Mouse (Mus musculus) kidney, adult 11 months (tissue): ENCODE results near the gene 9130019O22Rik.
"Not testable (repeated sequence)": the region's sequence is repeated elsewhere in the genome, so short reads cannot be mapped to it uniquely, and the experiment has no call there.

ENCODE experiments used
- DNase-seq: peaks from one replicate; pipeline ENCODE4 v3.0.0; 2022

9130019O22Rik gene

DNA sequence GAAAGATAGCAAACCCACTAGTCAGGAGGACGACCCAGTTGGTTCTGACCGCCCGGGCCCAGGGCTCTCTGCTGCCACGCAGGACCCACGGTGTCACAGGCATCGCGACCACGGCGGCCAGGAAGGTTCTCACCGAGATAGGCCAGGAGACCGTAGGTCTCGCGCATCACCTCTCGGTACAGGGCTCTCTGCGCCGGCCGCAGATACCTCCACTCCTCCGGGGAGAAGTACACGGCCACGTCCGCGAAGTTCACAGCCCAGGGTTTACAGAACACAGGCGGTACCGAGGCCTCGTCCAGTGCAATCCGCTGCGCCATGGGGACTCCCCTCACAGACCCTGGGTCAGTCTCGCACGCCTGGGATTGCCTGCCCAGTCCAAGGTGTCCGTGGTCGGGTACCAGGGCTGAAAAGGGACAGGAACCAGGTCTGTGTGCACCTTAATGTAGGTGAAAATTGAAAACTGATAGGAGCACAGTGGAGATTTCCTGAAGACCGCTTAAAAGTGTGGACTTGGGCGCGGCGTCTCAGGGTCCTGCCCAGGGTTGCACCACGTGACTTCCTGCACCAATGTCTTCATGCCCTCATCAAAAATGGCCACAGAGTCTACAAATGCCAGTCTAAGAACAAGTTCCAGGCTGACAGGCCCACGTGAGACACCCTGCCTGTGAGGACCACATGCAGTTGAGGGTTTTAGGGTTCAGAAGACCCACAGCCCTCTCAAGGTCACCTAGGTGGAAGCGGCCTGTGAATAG, at the start of gene 9130019O22Rik:
Gene 9130019O22Rik (minus strand): TSS at position 526 of the 752 bp plus-strand sequence.
- DNase-seq, result peak; percentile 91

DNA sequence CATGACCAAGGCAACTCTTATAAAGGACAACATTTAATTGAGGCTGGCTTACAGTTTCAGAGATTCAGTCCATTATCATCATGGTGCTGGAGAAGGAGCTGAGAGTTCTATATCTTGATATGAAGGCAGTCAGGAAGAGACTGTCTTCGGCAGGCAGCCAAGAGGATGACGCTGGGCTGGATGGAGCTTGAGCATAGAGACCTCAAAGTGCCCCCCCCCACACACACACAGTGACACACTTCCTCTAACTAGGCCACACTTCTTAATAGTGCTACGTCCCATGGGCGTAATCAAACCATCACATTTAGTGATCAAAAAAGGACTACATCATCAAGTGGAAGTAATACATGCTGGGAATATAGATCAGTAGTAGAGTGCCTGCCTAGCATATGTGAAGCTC, 48.2 kb upstream of the 9130019O22Rik start:
- no peak for DNase-seq

GRCm38 (mm10) chr7:127426354-127426753, 39.4 kb upstream of the 9130019O22Rik start:
- peak; percentile 63 for DNase-seq

DNA sequence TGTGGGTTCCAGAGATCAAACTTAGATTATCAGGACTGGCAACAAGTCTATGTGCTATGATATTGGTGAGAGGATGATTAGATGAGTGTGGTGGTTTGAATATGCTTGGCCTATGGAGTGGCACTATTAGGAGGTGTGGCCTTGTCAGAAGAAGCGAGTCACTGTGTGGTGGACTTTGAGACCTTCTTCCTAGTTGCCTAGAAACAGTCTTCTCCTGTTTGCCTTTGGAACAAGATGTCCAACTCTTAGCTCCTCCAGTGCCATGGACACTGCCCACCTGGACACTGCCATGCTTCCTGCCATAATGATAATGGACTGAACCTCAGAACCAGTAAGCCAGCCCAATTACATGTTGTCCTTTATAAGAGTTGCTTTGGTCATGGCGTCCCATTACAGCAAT, 38.9 kb upstream of the 9130019O22Rik start:
- peak; percentile 64 for DNase-seq

DNA sequence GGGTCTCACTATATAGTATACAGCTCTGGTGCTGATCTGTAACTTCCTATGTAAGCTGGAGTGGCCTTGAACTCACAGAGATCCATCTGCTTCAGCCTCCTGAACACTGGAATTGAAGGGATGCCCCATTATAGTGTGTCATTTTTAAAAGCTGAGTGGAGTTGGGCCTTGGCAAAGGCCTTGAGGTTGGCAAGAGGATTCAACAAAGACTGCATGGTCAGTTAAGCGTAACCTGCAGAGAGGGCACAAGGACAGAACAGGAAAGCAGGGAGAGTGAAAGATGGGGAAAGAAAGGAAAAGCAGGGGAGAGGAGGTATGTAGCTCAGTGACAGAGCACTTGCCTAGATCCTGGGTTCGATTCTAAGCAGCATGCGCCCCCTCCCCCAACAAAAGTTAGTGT, 38.3 kb upstream of the 9130019O22Rik start:
- peak; percentile 42 for DNase-seq

DNA sequence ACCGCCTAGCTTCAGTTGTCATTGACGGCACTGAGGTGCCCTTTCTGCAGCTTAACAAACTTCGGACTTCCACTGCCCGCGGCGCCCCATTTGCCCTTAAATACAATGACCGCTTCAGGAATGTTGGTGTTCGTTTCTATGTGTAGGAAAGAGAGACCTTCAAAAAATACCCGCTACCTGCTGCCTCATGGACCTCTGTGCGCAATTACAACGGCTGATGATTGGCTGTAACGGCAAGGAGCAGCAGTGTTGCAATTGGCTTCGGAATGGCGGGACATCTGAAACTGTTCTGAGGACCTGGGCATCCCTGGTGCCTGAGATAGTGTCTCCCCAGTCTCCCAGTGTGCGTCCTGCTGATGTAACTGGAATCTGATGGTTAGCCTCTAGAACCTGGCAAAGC, 35.3 kb upstream of the 9130019O22Rik start:
- DNase-seq, result no peak

DNA sequence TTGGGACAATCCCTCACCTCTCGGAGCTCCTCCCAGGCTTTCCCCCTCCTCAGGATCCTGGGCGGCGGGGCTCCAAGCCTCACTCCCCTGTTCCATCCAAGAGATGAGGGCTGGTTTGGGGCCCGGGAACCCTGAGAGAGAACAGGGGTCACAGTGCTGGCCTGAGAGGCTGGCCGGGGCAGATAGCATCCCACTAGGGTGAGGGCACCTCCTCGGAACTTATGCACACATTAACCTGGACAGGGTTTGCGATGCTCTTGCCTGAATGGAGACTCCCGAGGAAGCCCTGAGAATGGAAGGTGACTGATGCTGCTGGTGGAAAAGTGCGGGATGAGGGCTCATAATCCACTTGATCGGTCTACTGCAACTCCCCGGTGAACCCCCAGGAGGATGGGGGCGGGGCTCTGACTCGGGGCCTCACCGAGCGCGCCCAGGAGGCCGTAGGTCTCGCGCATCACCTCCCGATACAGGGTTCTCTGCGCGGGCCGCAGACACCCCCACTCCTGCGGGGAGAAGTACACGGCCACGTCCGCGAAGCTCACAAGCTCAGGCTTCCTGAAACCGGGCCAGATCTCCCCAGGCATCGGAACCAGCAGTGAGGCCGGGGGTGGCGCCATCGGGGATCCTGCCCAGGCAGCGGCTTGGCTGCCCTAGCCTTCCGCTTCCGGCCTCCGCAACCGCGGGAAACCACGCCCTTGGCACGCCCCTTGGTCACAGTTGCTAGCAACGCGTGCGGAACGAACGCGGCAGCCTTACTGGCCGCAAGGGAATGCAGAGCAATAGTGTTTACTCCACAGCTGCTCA, 34.6 kb upstream of the 9130019O22Rik start, which contains the start of gene Zfp688:
Gene Zfp688 (minus strand): TSS at position 681 of the 804 bp plus-strand sequence.
- DNase-seq, result peak; percentile 93

DNA sequence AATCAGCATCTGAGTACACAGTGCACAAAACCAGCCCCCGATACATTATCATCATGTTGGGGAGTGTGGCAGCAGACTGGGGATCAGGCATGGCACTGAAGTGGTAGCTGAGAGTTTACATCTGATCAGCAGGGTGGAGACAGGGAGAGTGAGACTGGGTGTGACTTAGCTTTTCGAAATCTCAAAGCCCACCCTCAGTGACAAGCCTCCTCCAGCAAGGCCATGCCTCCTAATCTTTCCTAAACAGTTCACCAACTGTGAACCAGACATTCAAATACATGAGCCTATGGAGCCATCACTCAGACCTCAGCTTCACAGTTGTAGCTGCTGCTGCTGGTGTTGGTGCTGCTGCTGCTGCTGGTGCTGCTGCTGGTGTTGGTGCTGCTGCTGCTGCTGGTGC, 24.5 kb upstream of the 9130019O22Rik start:
- no peak for DNase-seq

- peak; percentile 88 for DNase-seq
Observed at GRCm38 (mm10) chr7:127406002-127406987, 19.3 kb upstream of the 9130019O22Rik start, which contains the start of gene Zfp764. Zfp764 (minus strand) TSS chr7:127406822.

DNA sequence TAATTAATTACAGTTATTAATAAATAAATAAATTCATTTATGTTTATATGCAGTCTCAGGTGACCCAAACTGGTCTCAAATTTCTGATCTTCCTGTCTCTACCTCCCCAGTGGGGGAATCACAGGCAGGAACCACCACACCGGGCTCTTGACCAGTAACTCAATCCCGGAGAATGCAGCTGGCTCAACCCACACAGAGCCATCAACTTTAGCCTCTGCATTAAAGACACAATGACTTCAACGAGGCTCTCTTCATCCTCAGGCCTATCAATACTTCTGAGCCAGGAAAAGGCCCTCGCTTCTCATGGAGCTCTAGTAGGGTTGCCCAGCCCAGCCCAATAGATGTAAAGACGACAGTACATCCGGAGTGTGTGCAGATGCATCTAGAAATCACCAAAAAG, 17.1 kb upstream of the 9130019O22Rik start:
- DNase-seq, result not testable (repeated sequence)

DNA sequence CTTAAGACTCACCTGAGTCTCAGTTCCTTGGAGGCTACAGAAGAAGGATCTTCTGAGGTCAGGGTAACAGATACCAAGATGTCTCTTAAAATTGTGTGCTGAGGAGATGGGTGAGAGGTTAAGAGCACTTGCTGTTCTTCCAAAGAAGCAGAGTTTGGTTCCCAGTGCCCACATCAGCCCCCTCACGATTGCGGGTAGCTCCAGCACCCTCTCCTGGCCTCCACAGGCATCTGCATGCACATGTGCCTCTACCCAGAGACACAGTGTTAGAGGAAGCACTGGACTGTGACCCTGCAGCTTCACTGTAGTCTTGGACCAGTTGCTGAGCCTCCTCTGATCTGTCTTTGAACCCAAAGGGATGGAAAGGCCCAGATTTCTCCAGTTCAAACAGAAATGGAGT, 16.0 kb upstream of the 9130019O22Rik start:
- DNase-seq, result no peak

DNA sequence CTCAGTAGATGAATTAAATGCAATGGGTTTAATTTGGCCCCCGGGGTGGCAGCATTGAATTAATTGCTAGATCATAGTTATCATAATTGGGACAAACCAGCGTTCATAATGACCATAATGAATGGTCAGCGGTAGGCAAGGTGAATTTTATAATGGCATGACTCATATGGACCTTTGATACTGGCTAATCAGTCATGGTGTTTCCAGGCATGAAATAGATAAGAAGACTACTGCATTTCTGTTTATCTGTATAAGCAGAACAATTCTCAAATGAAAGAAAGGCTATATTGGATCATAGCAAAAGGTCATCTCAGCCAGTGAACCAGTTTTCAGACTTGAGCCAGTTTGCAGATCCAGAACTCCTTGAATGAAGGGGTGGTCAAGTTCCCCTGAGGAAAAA, 13.4 kb upstream of the 9130019O22Rik start:
- no peak for DNase-seq

GRCm38 (mm10) chr7:127393944-127394333, 7.0 kb upstream of the 9130019O22Rik start:
- no peak for DNase-seq

GRCm38 (mm10) chr7:127393157-127393943, 6.4 kb upstream of the 9130019O22Rik start, which contains the start of gene E430018J23Rik:
E430018J23Rik (minus strand) TSS chr7:127393629.
- peak; percentile 99 for DNase-seq

GRCm38 (mm10) chr7:127392251-127392824, 5.4 kb upstream of the 9130019O22Rik start:
- no peak for DNase-seq

GRCm38 (mm10) chr7:127391538-127391937, 4.6 kb upstream of the 9130019O22Rik start:
- no peak for DNase-seq

DNA sequence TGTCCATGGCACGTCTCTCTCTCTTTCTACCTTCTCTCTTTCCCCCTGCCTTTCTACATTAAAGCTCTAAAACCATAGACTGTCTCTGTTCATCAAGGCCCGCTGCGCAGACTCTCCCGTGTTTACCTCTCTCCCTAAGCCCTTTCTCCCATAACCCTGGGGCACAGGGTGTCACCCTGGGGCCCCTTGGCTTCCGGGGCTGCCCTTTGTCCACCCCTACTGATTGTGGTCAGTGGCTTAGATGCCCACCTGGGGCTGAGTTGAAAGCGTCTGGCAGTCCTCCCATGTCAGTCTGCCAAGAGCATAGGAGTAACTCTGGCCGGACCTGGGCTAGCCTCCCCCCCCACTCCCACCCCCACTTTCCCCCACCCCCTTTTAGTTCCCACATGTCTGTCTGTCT, 3.3 kb upstream of the 9130019O22Rik start:
- DNase-seq, result no peak

GRCm38 (mm10) chr7:127388201-127388600, 1.2 kb upstream of the 9130019O22Rik start:
- DNase-seq, result not testable (repeated sequence)

- DNase-seq, result not testable (repeated sequence)
Observed at GRCm38 (mm10) chr7:127385560-127385959, 1.4 kb downstream of the 9130019O22Rik start.

DNA sequence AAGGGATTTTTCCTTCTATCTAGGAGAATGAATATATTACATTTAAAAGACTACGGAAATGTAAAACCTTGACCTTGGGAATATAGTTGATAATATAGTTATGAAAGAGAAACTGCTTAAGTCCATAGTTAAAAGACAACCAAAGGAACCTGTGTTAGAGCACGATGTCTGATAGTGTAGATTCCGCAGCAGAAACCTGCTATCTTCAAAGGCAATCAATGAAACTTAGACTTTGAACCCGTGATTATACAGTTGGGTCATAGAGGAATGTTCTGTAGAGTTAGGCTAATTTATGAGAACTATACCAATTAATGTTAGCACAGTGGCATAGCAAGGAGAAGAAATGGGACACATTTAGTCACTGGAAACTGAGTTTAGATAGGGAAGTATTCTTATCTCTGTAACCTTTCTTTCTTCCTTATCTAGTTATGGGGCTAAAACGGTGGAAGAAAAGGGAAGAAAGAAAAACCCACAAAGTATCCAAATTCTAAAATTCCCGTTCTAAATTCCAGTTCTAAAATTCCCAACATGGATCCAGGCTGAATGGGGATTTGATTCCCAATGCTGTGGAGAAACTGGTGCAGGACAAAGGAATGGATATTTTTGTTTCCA, 8.6 kb downstream of the 9130019O22Rik start:
- DNase-seq, result no peak
